Mouse (Mus musculus): Measurements from ENCODE around the gene Olfr1378. TPM values are rescaled to one million over a fixed set of nuclear protein-coding genes. Genes with fewer than 3 reads are reported as not detected.

The Olfr1378 gene
- total and polyA plus RNA-seq, 3 experiments, result not detected

DNA sequence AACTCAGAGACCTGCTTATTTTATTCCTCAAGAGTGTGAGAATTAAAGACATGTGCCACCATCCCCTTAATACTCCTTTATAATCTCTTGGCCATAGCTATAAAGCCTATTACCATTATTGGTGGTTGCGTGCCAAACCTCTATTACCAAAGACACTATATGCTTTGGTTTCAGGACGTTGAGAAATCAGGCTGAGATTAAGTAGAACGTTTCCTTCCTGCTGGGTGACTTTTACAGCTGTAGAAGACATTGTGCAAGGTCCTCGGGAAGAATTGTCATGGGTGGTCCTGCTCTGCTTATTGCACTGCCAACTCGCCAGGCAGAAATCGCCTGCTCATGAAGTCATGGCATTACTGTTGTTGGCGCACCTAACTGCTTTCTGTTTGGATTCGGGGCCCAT lies 27.9 kb upstream of the Olfr1378 start:
- TF ChIP-seq RCOR1 (IDR thresholded peaks at IDR 0.05; ENCODE audit: low read depth, low read length), result no peak
- no peak for TF ChIP-seq ZMIZ1 (IDR thresholded peaks at IDR 0.05; ENCODE audit: low read depth, low read length)
- no peak for TF ChIP-seq ZKSCAN1 (IDR thresholded peaks at IDR 0.05; ENCODE audit: low read depth, low read length)
- no peak for TF ChIP-seq SIN3A (IDR thresholded peaks at IDR 0.05; ENCODE audit: low read length)
- TF ChIP-seq POLR2AphosphoS5 (IDR thresholded peaks at IDR 0.05; ENCODE audit: borderline replicate concordance, low read depth, low read length), result no peak
- no peak for TF ChIP-seq POLR2A (IDR thresholded peaks at IDR 0.05; ENCODE audit: control insufficient read depth in 1 of 2, insufficient read depth in 1 of 2, low read depth in 1 of 2, low read length in 2 of 2, poor library complexity in 1 of 2)
- no peak for TF ChIP-seq GATA1 (IDR thresholded peaks at IDR 0.05; ENCODE audit: low read depth, low read length)
- no peak for TF ChIP-seq E2F4 (IDR thresholded peaks at IDR 0.05; ENCODE audit: borderline replicate concordance, low read depth, low read length)
- TF ChIP-seq TAL1 (IDR thresholded peaks at IDR 0.05; ENCODE audit: low read length), result no peak
- TF ChIP-seq MAZ (IDR thresholded peaks at IDR 0.05; ENCODE audit: low read depth, low read length), result no peak
- TF ChIP-seq POLR2AphosphoS2 (IDR thresholded peaks at IDR 0.05; ENCODE audit: low read length), result no peak
- no peak for TF ChIP-seq SMC3 (IDR thresholded peaks at IDR 0.05; ENCODE audit: low read depth, low read length)
- H3K79me2 ChIP-seq (ENCODE audit: control insufficient read depth, insufficient read depth, low read length, poor library complexity), result no peaks in the 10 kb centered on the region
- H3K9ac ChIP-seq (ENCODE audit: control insufficient read depth, low read depth, low read length, poor library complexity, severe bottlenecking), result no peak overlapping the region
- H3K4me3 ChIP-seq (ENCODE audit: control insufficient read depth in 1 of 2, insufficient read depth in 1 of 2, low read depth in 2 of 2, low read length in 2 of 2), result no peak overlapping the region
- no peak overlapping the region for H3K27ac ChIP-seq (ENCODE audit: control insufficient read depth, low read depth, low read length)
- no peak for DNase-seq (ENCODE audit: low read depth, low spot score)
- no peaks in the 10 kb centered on the region for H3K4me1 ChIP-seq (ENCODE audit: control insufficient read depth in 1 of 2, insufficient read depth in 2 of 2, low read length in 2 of 2)
- H3K36me3 ChIP-seq (ENCODE audit: control insufficient read depth in 1 of 2, insufficient read depth in 2 of 2, low read length in 2 of 2), result no peaks in the 10 kb centered on the region
- H3K27me3 ChIP-seq (ENCODE audit: control insufficient read depth in 1 of 2, insufficient read depth in 2 of 2, low read length in 2 of 2), result no peaks in the 10 kb centered on the region
- H3K9me3 ChIP-seq (replicated peaks; ENCODE audit: insufficient read depth, low read length), result no peaks in the 10 kb centered on the region

DNA sequence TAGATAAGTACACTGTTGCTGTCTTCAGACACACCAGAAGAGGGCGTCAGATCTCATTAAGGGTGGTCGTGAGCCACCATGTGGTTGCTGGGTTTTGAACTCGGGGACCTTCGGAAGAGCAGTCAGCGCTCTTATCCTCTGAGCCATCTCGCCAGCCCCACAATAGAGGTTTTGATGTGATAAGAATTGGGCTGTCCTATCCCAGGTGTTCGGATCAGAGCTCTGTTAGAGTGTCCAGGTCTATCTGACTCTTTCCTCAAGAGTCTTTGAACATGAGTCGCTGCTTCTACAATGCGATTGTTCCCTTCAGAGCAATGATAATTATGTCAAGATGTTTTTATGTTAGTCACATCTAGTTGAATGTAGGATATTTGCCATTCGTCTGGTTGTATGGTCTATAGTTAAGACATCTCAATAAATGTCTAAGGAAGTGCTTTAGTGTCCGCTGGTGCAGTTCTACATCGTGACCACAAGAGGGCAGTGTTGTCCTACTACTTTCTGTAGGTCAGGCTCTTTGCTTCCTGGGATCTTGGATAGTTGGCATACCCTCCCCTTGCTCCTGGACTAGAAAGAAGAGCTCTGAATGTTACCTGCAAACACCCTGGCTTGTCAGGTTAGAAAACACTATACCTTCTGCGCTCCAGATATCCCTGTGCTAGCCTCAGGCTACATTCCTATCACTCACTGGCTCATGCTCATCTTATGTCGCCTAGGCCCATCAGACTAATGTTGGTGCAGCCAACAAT lies 26.5 kb upstream of the Olfr1378 start:
- H3K9me3 ChIP-seq (replicated peaks; ENCODE audit: insufficient read depth, low read length), result no peaks in the 10 kb centered on the region
- peak; percentile 67 for DNase-seq (ENCODE audit: low read depth, low spot score)
- no peak overlapping the region for H3K4me3 ChIP-seq (ENCODE audit: control insufficient read depth in 1 of 2, insufficient read depth in 1 of 2, low read depth in 2 of 2, low read length in 2 of 2)
- H3K27me3 ChIP-seq (ENCODE audit: control insufficient read depth in 1 of 2, insufficient read depth in 2 of 2, low read length in 2 of 2), result no peaks in the 10 kb centered on the region
- H3K27ac ChIP-seq (ENCODE audit: control insufficient read depth, low read depth, low read length), result no peak overlapping the region
- no peak overlapping the region for H3K9ac ChIP-seq (ENCODE audit: control insufficient read depth, low read depth, low read length, poor library complexity, severe bottlenecking)
- H3K4me1 ChIP-seq (ENCODE audit: control insufficient read depth in 1 of 2, insufficient read depth in 2 of 2, low read length in 2 of 2), result no peaks in the 10 kb centered on the region
- no peaks in the 10 kb centered on the region for H3K36me3 ChIP-seq (ENCODE audit: control insufficient read depth in 1 of 2, insufficient read depth in 2 of 2, low read length in 2 of 2)
- no peaks in the 10 kb centered on the region for H3K79me2 ChIP-seq (ENCODE audit: control insufficient read depth, insufficient read depth, low read length, poor library complexity)
- no peak for TF ChIP-seq MYC (IDR thresholded peaks at IDR 0.05; ENCODE audit: low read depth, low read length)
- no peak for TF ChIP-seq TCF12 (IDR thresholded peaks at IDR 0.05; ENCODE audit: low read depth, low read length)
- TF ChIP-seq ZNF384 (IDR thresholded peaks at IDR 0.05; ENCODE audit: low read depth, low read length), result no peak
- peak; percentile 82 for TF ChIP-seq SMC3 (IDR thresholded peaks at IDR 0.05; ENCODE audit: low read depth, low read length)
- TF ChIP-seq POLR2A (IDR thresholded peaks at IDR 0.05; ENCODE audit: control insufficient read depth in 1 of 2, insufficient read depth in 1 of 2, low read depth in 1 of 2, low read length in 2 of 2, poor library complexity in 1 of 2), result no peak
- TF ChIP-seq JUND (IDR thresholded peaks at IDR 0.05; ENCODE audit: low read depth, low read length), result no peak
- no peak for TF ChIP-seq MXI1 (IDR thresholded peaks at IDR 0.05; ENCODE audit: low read depth, low read length)
- no peak for TF ChIP-seq MEF2A (IDR thresholded peaks at IDR 0.05; ENCODE audit: extremely low read depth, insufficient replicate concordance, low read depth, low read length, poor library complexity, severe bottlenecking)
- peak; percentile 85 for TF ChIP-seq RAD21 (IDR thresholded peaks at IDR 0.05; ENCODE audit: low read depth, low read length)
- no peak for TF ChIP-seq GABPA (IDR thresholded peaks at IDR 0.05; ENCODE audit: low read depth, low read length)
- TF ChIP-seq USF2 (IDR thresholded peaks at IDR 0.05; ENCODE audit: borderline replicate concordance in 1 of 2, insufficient read depth in 1 of 2, low read depth in 1 of 2, low read length in 2 of 2), result no peak
- TF ChIP-seq ETS1 (IDR thresholded peaks at IDR 0.05; ENCODE audit: low read depth, low read length), result no peak
- TF ChIP-seq CHD1 (IDR thresholded peaks at IDR 0.05; ENCODE audit: low read depth, low read length), result no peak
- peak; percentile 72 for TF ChIP-seq ZC3H11A (IDR thresholded peaks at IDR 0.05; ENCODE audit: low read depth, low read length)
- no peak for TF ChIP-seq USF1 (IDR thresholded peaks at IDR 0.05; ENCODE audit: low read depth, low read length)
- TF ChIP-seq CHD2 (IDR thresholded peaks at IDR 0.05; ENCODE audit: low read length), result no peak
- no peak for TF ChIP-seq RCOR1 (IDR thresholded peaks at IDR 0.05; ENCODE audit: low read depth, low read length)
- no peak for TF ChIP-seq MAFK (IDR thresholded peaks at IDR 0.05; ENCODE audit: borderline replicate concordance, low read depth, low read length)
- TF ChIP-seq UBTF (IDR thresholded peaks at IDR 0.05; ENCODE audit: borderline replicate concordance, insufficient read depth, low read depth, low read length), result no peak
- no peak for TF ChIP-seq SIN3A (IDR thresholded peaks at IDR 0.05; ENCODE audit: low read length)
- TF ChIP-seq MAX (IDR thresholded peaks at IDR 0.05; ENCODE audit: low read length), result no peak
- no peak for TF ChIP-seq E2F4 (IDR thresholded peaks at IDR 0.05; ENCODE audit: borderline replicate concordance, low read depth, low read length)
- no peak for TF ChIP-seq NELFE (IDR thresholded peaks at IDR 0.05; ENCODE audit: low read depth, low read length)
- TF ChIP-seq POLR2AphosphoS2 (IDR thresholded peaks at IDR 0.05; ENCODE audit: low read length), result no peak
